In genomic region chr11:72474926-72475325, GRCm38 (mm10) we compare ENCODE assay signal across 13 mouse cellular contexts. TPM values are rescaled to one million over a fixed set of nuclear protein-coding genes. Genes with fewer than 3 reads are reported as not detected.
A peak's percentile ranks its signal among the peaks of the same experiment; 100 is the strongest.
DNase-seq lines count a peak whose midpoint lies in the region; ATAC-seq and TF ChIP-seq lines count a peak whose summit lies in the region.
"Had no signal": no experiment of that assay in that cellular context is flagged by ENCODE, and none has a peak within 500 bp of the region (broad histone marks: within the 10 kb centered on the region; RNA-seq: fewer than 3 reads in every experiment).

No protein-coding gene starts in this region.

- no peak for TF ChIP-seq EP300 in liver, embryonic 14.5 days (IDR thresholded peaks at IDR 0.05; ENCODE audit: low read depth)

- DNase-seq in kidney, adult 2 months = peak; percentile 69
- DNase-seq in kidney, postnatal 14 days = no peak
- no peak for DNase-seq in G1E (ENCODE audit: low spot score)
- DNase-seq in adipocyte (ENCODE audit: low spot score) = peak; percentile 56
- peak in 1 of 3 experiments; percentile 26 for DNase-seq in liver, embryonic 14.5 days (ENCODE audit: low read depth in 3 of 3, low spot score in 3 of 3)
- DNase-seq in neural tube, embryonic 10.5 days (ENCODE audit: extremely low spot score, low spot score) = no peak
- DNase-seq in cerebellum, postnatal 14 days = no peak
- DNase-seq: cerebellum, postnatal 36 days; heart, postnatal 14 days; lung, postnatal 36 days; thymus, postnatal 25 days had no signal

- peaks cover 20% of the 10 kb centered on the region for H3K4me1 ChIP-seq in kidney, adult 2 months (ENCODE audit: control insufficient read depth, insufficient read depth, low read length)
- peaks cover 100% of the 10 kb centered on the region for H3K4me1 ChIP-seq in G1E (ENCODE audit: insufficient read depth, low read depth, low read length)
- H3K4me1 ChIP-seq in liver, embryonic 14.5 days (replicated peaks; ENCODE audit: control insufficient read depth in 2 of 2, insufficient read depth in 2 of 2, low read length in 1 of 2) = peaks cover 25 to 63% of the 10 kb centered on the region in 2 experiments

- H3K27ac ChIP-seq in kidney, adult 2 months (ENCODE audit: insufficient read depth, low read depth, low read length) = peak overlapping the region; percentile 22; the same call in 1 of the 2 replicates
- H3K27ac ChIP-seq in liver, embryonic 14.5 days = peak overlapping the region; percentile 1; the same call in 1 of the 2 replicates

- H3K4me2 ChIP-seq in liver, embryonic 14.5 days (ENCODE audit: low read depth) = peak overlapping the region; percentile 33

- no peaks in the 10 kb centered on the region for H3K36me3 ChIP-seq in kidney, adult 2 months (ENCODE audit: control insufficient read depth, insufficient read depth, low read length)
- H3K36me3 ChIP-seq in G1E (replicated peaks) = peaks cover 93% of the 10 kb centered on the region
- no peaks in the 10 kb centered on the region for H3K36me3 ChIP-seq in liver, embryonic 14.5 days (replicated peaks; ENCODE audit: control insufficient read depth, insufficient read depth, low read depth)

- no peak overlapping the region for H3K9ac ChIP-seq in liver, embryonic 14.5 days (replicated peaks)

- no peak for TF ChIP-seq CTCF in kidney, adult 2 months (conservative IDR thresholded peaks at IDR 0.05; ENCODE audit: insufficient read depth, insufficient read length, low read depth, low read length)
- TF ChIP-seq CTCF in G1E (IDR thresholded peaks at IDR 0.05; ENCODE audit: low read depth, low read length) = no peak
- no peak for TF ChIP-seq CTCF in liver, embryonic 14.5 days (IDR thresholded peaks at IDR 0.05; ENCODE audit: low read depth)

- 67% methylated on average over 3 of the region's 3 CpGs for WGBS in kidney, adult 2 months
- WGBS in liver, embryonic 14.5 days (ENCODE audit: insufficient replicate concordance) = 38% methylated on average over 3 of the region's 3 CpGs

- no peak overlapping the region for H3K4me3 ChIP-seq in kidney, adult 2 months (ENCODE audit: insufficient read depth, low read depth, low read length)
- H3K4me3 ChIP-seq in G1E (ENCODE audit: low read depth, low read length) = peak overlapping the region; percentile 68; the same call in 1 of the 2 replicates
- no peak overlapping the region for H3K4me3 ChIP-seq in liver, embryonic 14.5 days (ENCODE audit: insufficient read depth in 1 of 2, low read depth in 2 of 2, low read length in 2 of 2)
- H3K4me3 ChIP-seq: myocyte had no signal

- no peak for TF ChIP-seq POLR2A in kidney, adult 2 months (IDR thresholded peaks at IDR 0.05; ENCODE audit: low read depth, low read length)

- H3K27me3 ChIP-seq in kidney, adult 2 months (replicated peaks; ENCODE audit: control insufficient read depth, insufficient read depth, low read length) = no peaks in the 10 kb centered on the region
- H3K27me3 ChIP-seq in G1E (ENCODE audit: insufficient read depth, low read length) = no peaks in the 10 kb centered on the region
- H3K27me3 ChIP-seq in liver, embryonic 14.5 days (ENCODE audit: control insufficient read depth, insufficient read depth, low read length) = no peaks in the 10 kb centered on the region

- no peak for ATAC-seq in G1E (ENCODE audit: extremely low read depth, insufficient number of reproducible peaks, low FRiP score, poor library complexity, severe bottlenecking)
- ATAC-seq in liver, embryonic 14.5 days (ENCODE audit: insufficient read depth) = peak; percentile 59

- no peaks in the 10 kb centered on the region for H3K9me3 ChIP-seq in G1E (replicated peaks)
- H3K9me3 ChIP-seq in liver, embryonic 14.5 days (ENCODE audit: control insufficient read depth, low read length) = no peaks in the 10 kb centered on the region

RNA-seq across cellular contexts. Expression of gene Spns2, which starts 14.8 kb away (rescaled TPM):
- 102 TPM in 2 replicates for polyA plus RNA-seq in kidney, adult 2 months (2012; rRNA removed)
- total RNA-seq in G1E (2014; fragmentation: Nextera tagmentation) = 129 and 145 TPM in 2 replicates
- total RNA-seq in G1E (2017) = 29.3 and 40.8 TPM in 2 replicates
- 69.2 and 113 TPM in 2 replicates for polyA plus RNA-seq in G1E (2012)
- polyA plus RNA-seq in liver, embryonic 14.5 days (2012; rRNA removed) = 8.6 and 12.9 TPM in 2 replicates
- polyA plus RNA-seq in liver, embryonic 14.5 days (2014; fragmentation: Nextera tagmentation; extraction: Ambion mirVana) = 3.8 and 6.3 TPM in 2 replicates

RNA-seq across cellular contexts. Expression of gene Mybbp1a, which starts 33.8 kb away (rescaled TPM):
- polyA plus RNA-seq in kidney, adult 2 months (2012; rRNA removed) = 27.0 and 28.6 TPM in 2 replicates
- total RNA-seq in G1E (2014; fragmentation: Nextera tagmentation) (496 and 593 TPM in 2 replicates), G1E (2017) (96.8 and 125 TPM in 2 replicates)
- polyA plus RNA-seq in G1E (2012) = 195 and 253 TPM in 2 replicates
- polyA plus RNA-seq in liver, embryonic 14.5 days (2012; rRNA removed) = 31.0 and 56.3 TPM in 2 replicates
- polyA plus RNA-seq in liver, embryonic 14.5 days (2014; fragmentation: Nextera tagmentation; extraction: Ambion mirVana) = 65.5 and 72.6 TPM in 2 replicates

RNA-seq across cellular contexts. Expression of gene Ggt6, which starts 39.6 kb away (rescaled TPM):
- 24.3 and 29.3 TPM in 2 replicates for polyA plus RNA-seq in kidney, adult 2 months (2012; rRNA removed)
- total RNA-seq in G1E (2014; fragmentation: Nextera tagmentation) (not detected in 2 replicates), G1E (2017) (0.05 TPM in 1 of 2 replicates, not detected in the other)
- polyA plus RNA-seq in G1E (2012) = not detected in 2 replicates
- polyA plus RNA-seq in liver, embryonic 14.5 days (2012; rRNA removed) = 0.10 and 0.18 TPM in 2 replicates
- polyA plus RNA-seq in liver, embryonic 14.5 days (2014; fragmentation: Nextera tagmentation; extraction: Ambion mirVana) = 0.25 and 0.38 TPM in 2 replicates
- total RNA-seq: left cerebral cortex, postnatal 25 days had no signal
- polyA plus RNA-seq: myocyte had no signal

Comparison
In these comparisons a context has a peak if more than half of its experiments do, and no peak if none do; other contexts are left out.
1. DNase-seq: peak in kidney, adult 2 months (single experiment) and adipocyte (single experiment); none in kidney, postnatal 14 days (single experiment), G1E (single experiment), neural tube, embryonic 10.5 days (single experiment) and cerebellum, postnatal 14 days (0 of 2).
2. RNA of gene Ggt6, which starts 39.6 kb away (polyA plus RNA-seq): 24.3 to 29.3 TPM in kidney, adult 2 months; 0.10 to 0.38 TPM in liver, embryonic 14.5 days and not detected in G1E; every median in the first group is over 10 times any median in the second.